Mouse (Mus musculus): Measurements from ENCODE around the gene Msx1. TPM values are rescaled to one million over a fixed set of nuclear protein-coding genes. Genes with fewer than 3 reads are reported as not detected.

Gene Msx1
- total RNA-seq, 1 experiment from 2014 or later, result not detected

DNA sequence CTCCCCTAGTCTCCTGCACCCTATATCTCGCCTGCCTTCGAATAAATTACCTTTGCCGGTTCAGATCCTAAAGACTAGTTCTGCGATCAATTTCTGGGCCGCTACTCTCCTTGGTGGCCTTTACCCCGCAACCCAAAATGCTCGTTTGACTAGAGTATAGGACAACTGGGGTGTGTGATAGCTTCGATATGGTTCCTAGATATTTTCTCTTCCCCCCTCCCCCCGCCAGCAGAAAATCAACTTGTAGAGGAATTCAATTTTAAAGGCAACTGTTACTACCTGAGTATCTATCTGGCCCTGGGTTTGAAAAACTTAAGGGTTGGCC, 3.2 kb upstream of the Msx1 start:
- no peak for ATAC-seq (ENCODE audit: extremely low read depth, insufficient number of reproducible peaks, low FRiP score, poor library complexity, severe bottlenecking)

DNA sequence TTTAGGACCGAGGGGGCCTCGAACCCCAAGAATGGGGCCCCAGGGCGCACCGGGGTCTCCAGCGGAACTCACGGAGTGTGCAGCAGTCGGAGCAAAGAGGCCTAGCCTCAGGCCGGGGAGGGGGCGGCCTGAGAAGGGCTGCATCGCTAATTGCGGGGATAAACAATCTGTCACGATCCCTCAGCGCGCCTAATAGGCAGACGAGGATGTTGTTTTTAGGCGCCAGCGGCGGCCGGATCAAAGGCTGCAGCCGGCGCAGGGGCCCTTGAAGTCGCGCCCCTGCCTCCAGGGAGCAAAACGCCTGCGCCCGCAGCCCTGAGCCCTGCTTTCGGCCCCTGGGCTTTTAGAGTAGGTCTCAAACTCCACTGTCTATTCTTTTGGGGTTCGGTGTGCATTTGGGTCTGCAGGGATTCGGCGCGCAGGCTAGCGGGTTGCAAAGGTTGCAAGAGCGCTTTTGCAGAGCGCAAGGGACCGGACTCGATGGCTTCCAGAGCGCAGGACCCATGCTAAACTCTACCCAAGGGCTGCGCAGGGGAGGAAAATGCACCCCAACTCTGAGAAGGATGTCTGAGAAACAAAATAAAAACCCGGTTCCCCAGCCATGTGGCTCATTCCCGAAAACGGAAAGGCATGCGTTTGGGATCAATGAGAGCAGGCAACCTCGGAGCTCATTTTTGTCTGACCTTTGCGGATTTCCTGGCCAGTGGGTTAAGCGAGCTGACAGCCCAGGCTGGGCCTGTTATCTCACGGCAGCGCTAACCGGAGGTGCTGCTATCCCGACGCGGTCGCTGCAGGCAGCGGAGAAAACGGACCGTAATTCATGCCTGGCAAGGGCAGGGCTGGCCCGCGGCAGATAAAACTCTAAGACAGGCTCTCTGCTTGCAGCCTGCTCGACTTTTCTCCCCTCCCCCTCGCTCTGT, 2.6 kb upstream of the Msx1 start:
- no peak for ATAC-seq (ENCODE audit: extremely low read depth, insufficient number of reproducible peaks, low FRiP score, poor library complexity, severe bottlenecking)

DNA sequence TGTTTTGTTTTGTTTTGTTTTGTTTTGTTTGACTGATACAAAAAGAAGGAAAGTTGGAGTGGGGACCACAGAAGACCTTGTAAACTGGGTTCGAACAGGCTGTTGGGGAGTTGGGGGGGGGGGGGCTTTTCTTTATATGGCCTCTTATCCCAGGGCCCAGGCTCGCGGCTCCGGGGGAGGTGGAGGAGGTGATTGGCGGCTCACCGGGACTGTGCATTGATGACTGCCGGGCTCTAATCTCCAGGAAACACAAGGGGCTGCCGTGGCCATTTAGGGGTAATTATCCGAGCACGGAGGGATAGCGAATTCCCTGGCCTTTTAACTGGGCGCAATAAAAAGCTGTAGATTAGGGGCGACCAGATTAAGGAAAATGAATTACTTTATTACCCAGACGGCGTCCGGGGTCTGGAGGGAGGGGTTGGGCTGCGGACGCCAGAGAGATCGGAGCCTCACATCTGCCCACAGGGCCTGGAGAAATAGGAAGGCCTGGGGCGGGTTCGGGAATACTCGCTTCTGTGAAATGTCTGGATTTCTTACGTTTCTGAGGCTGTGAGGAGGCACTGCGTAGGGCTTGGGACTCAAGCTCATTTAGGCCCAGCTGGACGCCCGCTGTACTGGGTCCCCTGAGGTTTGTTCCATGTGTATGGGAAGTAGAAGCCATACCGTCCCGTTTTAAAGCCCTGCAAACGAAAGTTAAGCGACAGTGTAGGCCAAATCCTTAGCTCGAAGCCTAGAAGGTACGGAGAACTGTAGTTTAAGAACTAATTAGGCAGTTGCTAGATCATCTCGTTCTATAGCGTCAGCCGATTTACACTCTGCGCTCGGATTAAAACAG, 1.4 kb upstream of the Msx1 start:
- no peak for ATAC-seq (ENCODE audit: extremely low read depth, insufficient number of reproducible peaks, low FRiP score, poor library complexity, severe bottlenecking)

DNA sequence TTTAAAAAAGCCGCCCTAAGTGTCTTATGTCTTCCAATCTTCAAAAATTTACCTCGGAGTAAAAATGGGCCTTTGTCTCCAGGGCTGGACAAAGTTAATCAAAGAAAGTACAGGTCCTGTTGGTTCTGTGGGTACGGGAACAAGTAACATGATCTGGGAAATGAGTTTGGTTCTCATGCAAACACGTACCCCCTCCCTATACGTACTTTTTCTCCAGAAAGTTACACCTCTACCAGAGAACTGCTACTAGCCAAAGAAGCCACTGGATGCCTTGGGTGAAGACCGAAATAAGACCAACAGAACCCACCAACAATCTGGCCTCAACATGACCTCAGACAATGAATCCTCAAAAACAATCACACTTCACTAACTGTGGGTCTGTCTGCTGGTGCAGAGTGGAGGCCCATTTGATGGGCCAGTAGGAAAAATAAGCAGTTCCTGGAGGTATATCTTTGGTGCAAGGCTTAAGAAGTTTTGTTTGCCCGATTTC, 773 bp upstream of the Msx1 start:
- ATAC-seq (ENCODE audit: extremely low read depth, insufficient number of reproducible peaks, low FRiP score, poor library complexity, severe bottlenecking), result no peak

DNA sequence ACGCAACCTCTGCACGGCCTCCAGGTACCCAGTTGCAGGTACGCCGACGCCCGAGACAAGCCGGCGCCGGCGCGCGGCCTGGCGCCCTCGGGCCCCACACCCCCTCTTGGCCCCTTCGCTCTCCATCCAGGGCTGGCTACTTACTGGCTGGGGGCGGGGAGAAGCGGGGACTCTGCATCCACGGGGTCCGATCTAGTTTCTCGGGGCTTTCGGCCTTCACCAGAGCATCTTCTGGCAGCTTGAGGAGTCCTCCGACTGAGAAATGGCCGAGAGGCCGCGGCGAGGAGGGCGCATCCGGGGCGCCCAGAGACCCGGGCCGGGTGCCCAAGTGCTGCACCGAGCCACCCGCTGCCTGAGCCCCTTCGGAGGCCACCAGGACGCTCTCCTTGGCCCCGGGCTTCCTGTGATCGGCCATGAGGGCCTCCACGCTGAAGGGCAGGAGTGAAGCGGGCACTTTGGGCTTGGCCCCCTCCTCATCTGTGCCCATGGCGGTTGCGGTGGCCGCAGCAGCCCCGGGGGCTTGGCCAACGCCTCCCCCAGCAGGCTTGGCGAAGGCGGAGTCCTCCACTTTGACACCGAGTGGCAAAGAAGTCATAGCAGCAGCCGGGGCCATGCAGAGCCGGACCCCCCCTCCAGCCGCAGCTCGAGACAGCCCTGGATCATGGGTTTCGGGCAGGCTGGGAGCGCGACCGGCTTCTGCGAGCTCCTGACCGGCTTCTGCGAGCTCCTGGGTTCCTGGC, 492 bp downstream of the Msx1 start:
- no peak for ATAC-seq (ENCODE audit: extremely low read depth, insufficient number of reproducible peaks, low FRiP score, poor library complexity, severe bottlenecking)

DNA sequence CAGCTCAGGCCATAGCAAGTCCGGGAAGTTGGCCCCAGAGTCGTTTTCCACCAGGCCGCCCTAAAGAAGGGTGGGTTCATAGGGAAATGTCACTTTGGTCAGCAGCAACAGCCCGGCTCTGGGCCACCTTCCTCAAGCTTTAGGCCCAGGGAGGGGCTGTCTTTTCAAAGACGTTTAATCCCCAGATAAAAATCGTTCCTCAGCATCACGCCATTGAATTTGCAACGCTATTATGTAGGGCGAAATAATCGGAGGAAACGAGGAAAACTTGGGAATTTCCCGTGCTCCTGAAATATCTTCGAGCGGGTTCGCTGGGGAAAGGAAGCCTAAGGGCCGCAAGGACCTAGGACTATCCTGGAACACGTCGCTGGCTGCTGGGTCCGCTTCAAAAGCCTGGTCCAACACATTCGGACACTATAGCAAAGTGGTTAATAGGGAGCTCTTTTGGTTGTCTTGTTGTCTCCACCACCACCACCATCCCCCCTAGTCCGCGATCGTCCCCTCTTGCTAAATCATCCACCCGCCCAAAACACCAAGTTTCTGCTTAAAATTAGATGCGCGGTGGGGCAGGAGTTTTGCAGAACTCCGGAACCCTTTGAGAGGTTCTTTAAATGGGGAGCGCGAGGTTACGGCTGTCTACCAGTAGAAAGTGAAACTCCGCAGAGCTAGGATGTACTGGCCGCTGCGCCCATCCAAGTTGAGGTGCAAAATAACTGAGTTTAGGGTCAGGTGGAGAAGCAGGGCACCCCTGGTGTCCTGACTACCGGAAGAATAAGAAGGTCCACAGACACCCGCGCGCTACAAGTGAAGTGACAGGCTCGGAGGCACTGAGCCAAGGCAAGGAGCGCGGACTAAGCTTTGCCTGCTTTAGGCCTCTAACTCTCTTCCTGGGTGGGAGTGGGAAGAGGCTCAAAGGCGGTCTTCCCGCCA, 1.3 kb downstream of the Msx1 start:
- ATAC-seq (ENCODE audit: extremely low read depth, insufficient number of reproducible peaks, low FRiP score, poor library complexity, severe bottlenecking), result no peak

DNA sequence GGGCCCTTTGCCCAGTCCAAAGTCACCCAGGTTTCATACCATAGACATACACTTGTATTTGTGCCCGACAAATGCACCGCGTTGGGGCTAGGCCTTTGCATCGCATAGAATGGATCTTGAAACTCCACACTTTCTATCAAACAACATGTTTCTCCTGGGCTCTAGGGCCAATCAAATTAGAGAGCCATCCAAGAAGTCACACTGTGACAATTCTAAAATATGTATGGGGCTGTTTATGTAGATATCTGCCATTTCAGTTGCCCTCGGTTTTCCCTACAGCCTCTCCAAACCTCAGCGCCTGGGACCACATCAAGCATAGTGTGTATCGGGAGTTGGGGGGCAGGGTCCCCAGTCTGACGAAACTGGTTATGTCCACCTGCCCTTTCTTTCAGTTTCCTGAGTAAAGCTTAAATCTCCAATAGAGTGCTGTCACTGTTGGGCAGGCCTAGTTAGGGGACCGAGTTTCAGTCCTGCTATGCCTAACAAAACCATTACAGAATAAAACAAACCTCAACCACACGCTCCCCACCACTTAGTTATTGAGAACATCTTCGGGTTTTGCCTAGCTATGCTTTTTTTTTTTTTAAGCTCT, 2.2 kb downstream of the Msx1 start:
- no peak for ATAC-seq (ENCODE audit: extremely low read depth, insufficient number of reproducible peaks, low FRiP score, poor library complexity, severe bottlenecking)

DNA sequence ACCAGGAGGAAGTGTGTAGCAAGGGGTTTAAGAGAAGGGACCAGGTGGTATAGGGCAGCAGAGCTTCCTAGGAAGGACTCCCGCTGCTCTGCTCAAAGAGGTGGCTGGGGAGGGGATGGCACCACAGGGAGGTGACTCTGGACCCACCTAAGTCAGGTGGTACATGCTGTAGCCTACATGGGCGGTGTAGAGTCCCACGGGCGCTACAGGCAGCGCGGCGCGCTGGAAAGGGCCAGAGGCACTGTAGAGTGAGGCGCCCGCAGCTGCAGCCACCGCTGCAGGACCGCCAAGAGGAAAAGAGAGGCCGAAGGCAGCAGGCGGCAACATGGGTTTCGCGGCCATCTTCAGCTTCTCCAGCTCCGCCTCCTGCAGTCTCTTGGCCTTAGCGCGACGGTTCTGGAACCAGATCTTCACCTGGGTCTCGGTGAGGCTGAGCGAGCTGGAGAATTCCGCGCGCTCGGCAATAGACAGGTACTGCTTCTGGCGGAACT, 3.2 kb downstream of the Msx1 start:
- no peak for ATAC-seq (ENCODE audit: extremely low read depth, insufficient number of reproducible peaks, low FRiP score, poor library complexity, severe bottlenecking)

DNA sequence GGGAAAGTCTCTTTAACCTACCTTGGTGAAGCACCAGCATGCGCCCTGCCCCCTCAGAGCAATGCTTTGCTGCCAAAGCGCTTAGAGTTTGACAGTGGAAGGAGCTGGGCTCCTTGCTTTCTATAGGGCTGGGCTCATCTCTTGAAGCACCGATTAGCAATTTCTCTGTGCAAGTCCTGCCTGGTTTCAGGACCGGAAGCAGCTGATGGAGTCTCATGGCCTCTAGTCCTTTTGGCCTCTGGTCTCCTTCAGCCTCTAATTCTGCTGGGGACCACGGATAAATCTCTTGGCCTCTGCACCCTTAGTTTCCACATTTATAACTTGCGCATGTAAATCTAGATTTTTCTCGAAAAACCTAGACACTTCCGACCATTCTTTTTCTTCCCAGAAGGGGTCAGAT, 3.7 kb downstream of the Msx1 start:
- ATAC-seq (ENCODE audit: extremely low read depth, insufficient number of reproducible peaks, low FRiP score, poor library complexity, severe bottlenecking), result no peak

DNA sequence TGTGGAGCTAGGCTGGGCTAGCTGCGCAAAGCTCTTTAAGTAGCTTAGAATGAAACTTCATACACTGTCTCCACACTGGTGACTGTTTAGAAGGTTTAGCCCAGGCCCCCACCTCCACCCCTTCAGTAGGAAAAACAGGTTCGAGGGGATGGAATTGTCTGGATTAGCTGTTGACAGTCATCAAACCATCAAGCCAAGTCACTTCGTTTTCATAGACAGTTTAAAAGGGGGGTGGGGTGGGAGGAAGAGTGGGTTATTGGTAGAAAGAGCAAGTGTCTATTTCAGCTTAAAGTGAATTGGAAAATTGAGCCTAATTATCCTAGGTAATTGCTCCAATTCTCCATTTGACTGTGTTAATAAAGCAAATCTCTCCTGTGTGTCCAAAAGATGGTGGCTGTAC, 4.4 kb downstream of the Msx1 start:
- no peak for ATAC-seq (ENCODE audit: extremely low read depth, insufficient number of reproducible peaks, low FRiP score, poor library complexity, severe bottlenecking)

DNA sequence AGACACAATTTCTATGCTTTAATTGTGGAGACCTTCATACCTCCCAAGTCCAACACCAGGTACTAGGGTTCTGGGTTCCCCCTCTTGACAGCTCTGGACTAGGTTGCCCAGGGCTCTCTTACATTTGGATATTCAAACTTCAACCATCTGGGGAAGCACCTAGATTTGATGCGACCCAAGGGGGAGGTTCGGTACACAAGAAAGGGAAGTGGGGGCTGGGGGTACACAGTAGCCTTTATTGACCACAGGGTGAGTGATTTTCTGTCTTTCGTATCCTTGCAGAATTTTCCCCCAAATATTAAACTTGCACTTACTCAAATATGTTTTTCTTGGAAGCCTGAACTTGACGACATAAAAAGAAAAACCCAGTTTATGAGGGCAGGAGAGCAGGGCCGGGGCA, 4.8 kb downstream of the Msx1 start:
- ATAC-seq (ENCODE audit: extremely low read depth, insufficient number of reproducible peaks, low FRiP score, poor library complexity, severe bottlenecking), result no peak

DNA sequence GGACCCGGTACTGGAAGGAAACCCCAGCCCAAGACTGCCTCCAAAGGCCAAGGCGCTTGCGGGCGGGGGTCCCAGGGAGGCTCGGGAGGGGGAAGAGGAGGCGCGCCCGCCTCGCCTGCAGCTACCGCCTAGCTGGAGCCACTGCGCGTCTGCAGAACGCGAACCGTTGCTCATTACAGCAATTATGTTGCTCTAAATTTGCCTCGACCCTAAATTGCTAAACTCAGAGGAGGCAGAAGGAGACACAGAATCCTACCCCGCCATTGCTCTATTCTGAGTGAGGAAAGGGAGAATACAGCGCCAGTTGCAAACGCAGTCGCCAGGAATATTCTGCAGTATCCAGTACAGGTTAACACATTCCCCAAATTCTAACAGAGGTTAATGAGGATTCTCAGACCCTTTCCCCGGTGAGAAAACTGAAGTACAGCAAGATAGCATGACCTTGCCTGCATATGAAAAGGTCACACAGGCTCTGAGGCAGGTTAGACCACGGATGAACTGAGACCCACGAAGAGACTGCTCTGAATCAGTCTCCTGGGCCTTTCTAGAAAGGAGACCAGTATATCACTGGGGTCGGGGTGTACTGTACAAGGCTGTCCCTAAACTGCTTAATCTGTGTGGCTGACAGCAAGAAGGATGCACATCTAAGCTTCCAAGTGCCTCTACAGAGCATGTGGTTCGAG, 5.7 kb downstream of the Msx1 start:
- no peak for ATAC-seq (ENCODE audit: extremely low read depth, insufficient number of reproducible peaks, low FRiP score, poor library complexity, severe bottlenecking)

DNA sequence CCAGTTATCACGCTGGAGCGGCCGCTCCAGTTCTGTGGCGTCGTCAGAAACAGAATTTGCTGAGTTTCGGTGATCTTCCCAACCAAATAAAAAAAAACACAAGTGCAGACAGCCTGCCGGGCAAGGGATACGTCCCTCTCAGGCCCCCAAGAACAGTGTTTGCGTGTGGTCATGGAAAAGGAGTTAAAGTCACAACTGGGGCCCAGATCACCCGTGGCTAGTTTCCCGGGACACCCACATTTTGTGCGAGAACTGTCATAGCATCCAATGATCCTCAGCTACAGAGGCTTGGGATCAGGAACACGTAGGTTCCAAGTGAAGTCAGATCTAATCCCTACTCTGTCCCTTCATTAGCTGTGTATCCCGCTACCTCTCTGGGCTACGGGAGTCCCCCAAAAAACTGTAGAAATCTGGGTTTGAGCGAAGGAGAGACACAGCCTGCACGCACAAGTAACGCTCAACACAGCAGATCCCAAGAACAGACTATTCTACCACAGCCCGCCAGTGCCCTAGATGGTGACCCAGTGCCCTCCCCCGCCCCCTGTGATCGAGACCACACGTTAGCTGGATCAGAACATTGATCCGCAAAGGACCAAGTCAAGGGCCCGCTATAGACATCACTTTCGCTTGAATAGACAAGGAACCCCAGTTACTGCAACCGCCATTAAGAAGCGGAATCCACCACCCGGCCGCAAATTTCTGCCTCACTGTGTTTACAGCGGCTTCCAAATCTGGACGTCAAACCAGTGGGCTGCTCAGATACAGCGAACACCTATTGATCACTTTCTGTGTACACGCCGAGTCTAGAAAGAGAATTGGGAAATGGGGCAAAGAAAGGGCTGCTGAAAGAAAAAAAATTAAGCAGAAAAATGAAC, 6.5 kb downstream of the Msx1 start:
- no peak for ATAC-seq (ENCODE audit: extremely low read depth, insufficient number of reproducible peaks, low FRiP score, poor library complexity, severe bottlenecking)

DNA sequence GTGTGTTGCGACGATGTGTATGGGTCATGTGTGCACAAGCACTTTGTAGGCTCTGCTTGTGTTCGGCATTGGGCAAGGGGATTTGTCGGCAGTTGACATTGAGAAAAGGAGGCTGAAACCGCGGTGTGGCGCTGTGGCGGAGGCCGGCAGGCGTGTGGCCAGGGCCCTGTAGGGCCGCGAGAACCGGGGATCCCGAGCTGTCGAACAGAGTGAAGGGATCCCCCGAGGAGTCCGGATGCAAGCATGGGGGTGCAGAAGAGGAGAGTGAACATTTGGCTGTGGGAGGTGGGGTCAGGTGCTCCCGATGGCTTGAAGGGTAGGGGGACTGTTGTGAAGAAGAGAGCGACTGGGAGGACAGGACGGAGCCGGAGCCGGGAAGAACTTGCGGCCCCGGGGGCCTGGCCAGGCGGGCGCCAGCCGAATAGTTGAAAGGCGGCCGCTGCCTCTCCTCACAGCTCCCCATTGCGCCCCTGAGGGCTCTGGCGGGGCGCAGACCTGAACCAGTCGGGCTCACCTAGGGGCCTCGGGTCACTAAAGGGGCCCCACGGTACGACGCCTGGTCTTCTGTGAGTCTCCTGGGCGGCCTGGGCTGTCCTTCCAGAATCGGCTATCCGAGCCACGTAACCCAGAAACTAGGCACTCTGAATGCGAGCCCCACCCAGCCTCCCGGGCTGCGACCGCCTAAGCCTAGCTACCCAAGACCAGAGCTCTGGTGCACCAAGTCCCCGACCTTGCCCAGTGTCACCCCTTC, 7.3 kb downstream of the Msx1 start:
- ATAC-seq (ENCODE audit: extremely low read depth, insufficient number of reproducible peaks, low FRiP score, poor library complexity, severe bottlenecking), result no peak

DNA sequence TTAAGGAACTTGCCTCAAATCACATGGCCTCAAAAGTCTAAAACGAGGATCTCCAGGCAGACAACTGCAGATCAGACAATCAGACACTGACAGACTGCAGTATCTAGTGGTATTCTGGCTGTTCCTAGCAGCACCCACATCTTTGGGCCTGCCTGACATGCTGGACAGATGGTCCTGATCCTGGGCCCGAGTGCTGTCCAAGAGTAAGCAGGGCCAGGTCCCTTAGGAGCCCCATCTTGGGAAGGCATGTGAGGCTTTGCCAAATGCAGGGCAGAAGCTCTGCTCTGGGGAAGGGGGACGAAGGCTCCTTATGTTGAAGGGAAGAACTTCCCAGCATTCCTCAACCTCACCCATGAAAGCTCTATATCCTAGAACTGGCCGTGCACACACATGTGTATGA, 8.5 kb downstream of the Msx1 start:
- ATAC-seq (ENCODE audit: extremely low read depth, insufficient number of reproducible peaks, low FRiP score, poor library complexity, severe bottlenecking), result no peak

DNA sequence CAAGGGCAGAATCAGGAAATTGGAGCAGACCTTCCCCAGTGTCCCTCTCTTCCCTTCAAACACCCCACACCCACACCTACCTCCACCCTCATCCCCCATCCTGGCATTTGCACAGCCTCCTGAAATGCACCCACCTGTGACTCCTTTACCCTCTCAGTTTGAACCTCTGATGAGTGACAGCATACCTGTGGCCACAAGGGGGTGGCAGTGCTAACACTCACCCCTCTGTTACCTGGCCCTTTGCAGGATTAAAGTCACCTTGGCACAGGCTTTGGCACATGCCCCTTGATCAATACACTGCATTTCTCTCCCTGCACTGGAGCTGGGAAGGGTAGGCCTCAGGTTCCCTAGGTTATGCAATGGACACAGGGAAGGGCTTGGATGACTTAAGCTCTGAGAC, 10.2 kb downstream of the Msx1 start:
- no peak for ATAC-seq (ENCODE audit: extremely low read depth, insufficient number of reproducible peaks, low FRiP score, poor library complexity, severe bottlenecking)

All from neutrophil, adult 5-6 weeks (primary cell).